Mouse (Mus musculus): ENCODE measurements around the gene Rcn3. TPM values are rescaled to one million over a fixed set of nuclear protein-coding genes. Genes with fewer than 3 reads are reported as not detected.
"Not testable (repeated sequence)": the region's sequence is repeated elsewhere in the genome, so short reads cannot be mapped to it uniquely, and the experiment has no call there.

Gene Rcn3
- polyA plus RNA-seq, 1 experiment from 2014 or later: 63.3 TPM

GRCm38 (mm10) chr7:45125649-45126048 is 33.6 kb upstream of the Rcn3 start:
- not testable (repeated sequence) for ATAC-seq; H3K27ac ChIP-seq (ENCODE audit: low read depth, low read length); H3K4me3 ChIP-seq (ENCODE audit: low read length); H3K9me3 ChIP-seq (ENCODE audit: control insufficient read depth, low read length); H3K4me2 ChIP-seq (ENCODE audit: low read length); H3K27me3 ChIP-seq (replicated peaks; ENCODE audit: control insufficient read depth, insufficient read depth, low read length); H3K9ac ChIP-seq (ENCODE audit: low read depth, low read length)
- Histone ChIP-seq H3K4me1 (ENCODE audit: control insufficient read depth, insufficient read depth, low read depth, low read length) (peaks cover 39% of the 10 kb centered on the region), H3K36me3 (ENCODE audit: control insufficient read depth, insufficient read depth, low read length) (peaks cover 41% of the 10 kb centered on the region)
- WGBS: 59% methylated on average over 5 of the region's 5 CpGs

GRCm38 (mm10) chr7:45125144-45125600 is 33.2 kb upstream of the Rcn3 start:
- 21% methylated on average over 7 of the region's 7 CpGs for WGBS
- ATAC-seq: no peak
- no peak overlapping the region for H3K9ac ChIP-seq (ENCODE audit: low read depth, low read length)

GRCm38 (mm10) chr7:45124224-45125143 is 32.5 kb upstream of the Rcn3 start, which contains the start of gene Rps11:
Gene Rps11 (minus strand): TSS chr7:45124439.
- peak within 1 kb of the TSS; percentile 91 for H3K9ac ChIP-seq (ENCODE audit: low read depth, low read length)
- H3K4me3 ChIP-seq (ENCODE audit: low read length): peak within 1 kb of the TSS; percentile 83
- peaks cover 48% of the 10 kb centered on the region for H3K36me3 ChIP-seq (ENCODE audit: control insufficient read depth, insufficient read depth, low read length)
- H3K4me2 ChIP-seq (ENCODE audit: low read length): peak within 1 kb of the TSS; percentile 76
- H3K27ac ChIP-seq (ENCODE audit: low read depth, low read length): peak within 1 kb of the TSS; percentile 83
- H3K4me1 ChIP-seq (ENCODE audit: control insufficient read depth, insufficient read depth, low read depth, low read length): peaks cover 33% of the 10 kb centered on the region
- under 1% methylated on average over 59 of the region's 59 CpGs for whole genome bisulfite sequencing
- ATAC-seq: peak; percentile 85
- no peaks in the 10 kb centered on the region for H3K27me3 ChIP-seq (replicated peaks; ENCODE audit: control insufficient read depth, insufficient read depth, low read length)
- H3K9me3 ChIP-seq (ENCODE audit: control insufficient read depth, low read length): no peaks in the 10 kb centered on the region

More at GRCm38 (mm10) chr7:45125144-45125600, 33.2 kb upstream of the Rcn3 start:
- H3K27me3 ChIP-seq (replicated peaks; ENCODE audit: control insufficient read depth, insufficient read depth, low read length): no peaks in the 10 kb centered on the region
- H3K9me3 ChIP-seq (ENCODE audit: control insufficient read depth, low read length): no peaks in the 10 kb centered on the region
- H3K27ac ChIP-seq (ENCODE audit: low read depth, low read length): peak overlapping the region; percentile 60; the same call in 1 of the 2 replicates
- no peak overlapping the region for H3K4me3 ChIP-seq (ENCODE audit: low read length)
- H3K4me2 ChIP-seq (ENCODE audit: low read length): peak overlapping the region; percentile 52
- H3K36me3 ChIP-seq (ENCODE audit: control insufficient read depth, insufficient read depth, low read length): peaks cover 43% of the 10 kb centered on the region
- peaks cover 39% of the 10 kb centered on the region for H3K4me1 ChIP-seq (ENCODE audit: control insufficient read depth, insufficient read depth, low read depth, low read length)

- peak overlapping the region; percentile 91 for H3K9ac ChIP-seq (ENCODE audit: low read depth, low read length)
- H3K27me3 ChIP-seq (replicated peaks; ENCODE audit: control insufficient read depth, insufficient read depth, low read length): no peaks in the 10 kb centered on the region
- H3K27ac ChIP-seq (ENCODE audit: low read depth, low read length): no peak overlapping the region
- 25% methylated on average over 12 of the region's 12 CpGs for WGBS
- peak overlapping the region; percentile 83 for H3K4me3 ChIP-seq (ENCODE audit: low read length)
- peaks cover 32% of the 10 kb centered on the region for H3K4me1 ChIP-seq (ENCODE audit: control insufficient read depth, insufficient read depth, low read depth, low read length)
- no peak for ATAC-seq
- H3K4me2 ChIP-seq (ENCODE audit: low read length): peak overlapping the region; percentile 76
- peaks cover 54% of the 10 kb centered on the region for H3K36me3 ChIP-seq (ENCODE audit: control insufficient read depth, insufficient read depth, low read length)
- H3K9me3 ChIP-seq (ENCODE audit: control insufficient read depth, low read length): no peaks in the 10 kb centered on the region
Observed at GRCm38 (mm10) chr7:45123186-45123570, 31.2 kb upstream of the Rcn3 start.

GRCm38 (mm10) chr7:45122561-45123185 is 30.7 kb upstream of the Rcn3 start:
- peak overlapping the region; percentile 91 for H3K9ac ChIP-seq (ENCODE audit: low read depth, low read length)
- 85% methylated on average over 15 of the region's 15 CpGs for WGBS
- H3K27me3 ChIP-seq (replicated peaks; ENCODE audit: control insufficient read depth, insufficient read depth, low read length): no peaks in the 10 kb centered on the region
- H3K36me3 ChIP-seq (ENCODE audit: control insufficient read depth, insufficient read depth, low read length): peaks cover 54% of the 10 kb centered on the region
- H3K4me1 ChIP-seq (ENCODE audit: control insufficient read depth, insufficient read depth, low read depth, low read length): peaks cover 30% of the 10 kb centered on the region
- H3K9me3 ChIP-seq (ENCODE audit: control insufficient read depth, low read length): no peaks in the 10 kb centered on the region
- peak overlapping the region; percentile 76 for H3K4me2 ChIP-seq (ENCODE audit: low read length)
- peak overlapping the region; percentile 83 for H3K4me3 ChIP-seq (ENCODE audit: low read length)
- ATAC-seq: no peak
- H3K27ac ChIP-seq (ENCODE audit: low read depth, low read length): no peak overlapping the region

DNA sequence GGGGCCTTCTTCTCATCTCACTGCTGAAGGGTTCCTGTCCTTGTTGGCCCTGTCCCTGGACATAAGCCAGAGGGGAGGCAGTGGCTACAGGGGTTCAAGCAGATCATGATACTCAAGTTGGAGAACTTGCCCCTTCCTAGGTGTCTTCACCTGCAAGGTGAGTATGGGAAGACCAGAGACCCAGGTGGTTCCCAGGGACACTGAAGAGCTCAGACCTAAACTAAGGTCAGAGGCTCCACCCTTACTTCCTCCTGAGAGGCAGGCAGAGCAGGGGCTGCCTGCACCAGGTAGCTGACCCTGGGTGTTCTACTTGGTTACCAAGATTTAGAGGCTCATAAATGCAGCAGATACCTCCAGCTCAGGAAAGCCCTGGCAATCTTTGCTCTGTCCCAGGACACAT is 29.9 kb upstream of the Rcn3 start:
- Histone ChIP-seq H3K27ac (ENCODE audit: low read depth, low read length) (no peak overlapping the region), H3K27me3 (replicated peaks; ENCODE audit: control insufficient read depth, insufficient read depth, low read length) (no peaks in the 10 kb centered on the region), H3K9ac (ENCODE audit: low read depth, low read length) (no peak overlapping the region), H3K4me3 (ENCODE audit: low read length) (no peak overlapping the region), H3K4me1 (ENCODE audit: control insufficient read depth, insufficient read depth, low read depth, low read length) (peaks cover 23% of the 10 kb centered on the region), H3K36me3 (ENCODE audit: control insufficient read depth, insufficient read depth, low read length) (peaks cover 54% of the 10 kb centered on the region), H3K4me2 (ENCODE audit: low read length) (no peak overlapping the region), H3K9me3 (ENCODE audit: control insufficient read depth, low read length) (no peaks in the 10 kb centered on the region)
- no peak for ATAC-seq

DNA sequence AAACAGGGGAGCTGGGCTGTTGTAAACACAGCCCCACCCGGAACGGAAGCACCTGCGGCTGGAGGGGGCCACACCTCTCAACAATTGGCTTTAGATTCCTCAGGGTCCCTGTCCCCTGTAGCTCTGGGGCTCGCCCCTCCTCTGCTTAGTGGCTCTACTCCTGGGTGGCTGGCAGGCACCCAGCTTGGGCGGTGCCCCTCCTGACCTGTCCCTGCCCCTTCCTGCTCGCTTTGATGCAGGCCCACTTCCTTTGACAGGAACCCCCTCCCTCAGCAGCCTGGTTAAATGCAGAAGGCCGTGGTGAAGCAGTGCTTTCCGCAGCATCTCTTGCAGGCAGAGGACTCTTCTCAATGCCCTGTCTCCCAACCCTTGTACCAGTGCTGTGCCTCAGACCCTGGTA is 29.4 kb upstream of the Rcn3 start:
- no peak overlapping the region for H3K27ac ChIP-seq (ENCODE audit: low read depth, low read length)
- peaks cover 18% of the 10 kb centered on the region for H3K4me1 ChIP-seq (ENCODE audit: control insufficient read depth, insufficient read depth, low read depth, low read length)
- H3K9me3 ChIP-seq (ENCODE audit: control insufficient read depth, low read length): no peaks in the 10 kb centered on the region
- WGBS: 65% methylated on average over 8 of the region's 8 CpGs
- no peaks in the 10 kb centered on the region for H3K27me3 ChIP-seq (replicated peaks; ENCODE audit: control insufficient read depth, insufficient read depth, low read length)
- no peak overlapping the region for H3K4me2 ChIP-seq (ENCODE audit: low read length)
- no peak overlapping the region for H3K9ac ChIP-seq (ENCODE audit: low read depth, low read length)
- peaks cover 50% of the 10 kb centered on the region for H3K36me3 ChIP-seq (ENCODE audit: control insufficient read depth, insufficient read depth, low read length)
- H3K4me3 ChIP-seq (ENCODE audit: low read length): no peak overlapping the region
- ATAC-seq: no peak

DNA sequence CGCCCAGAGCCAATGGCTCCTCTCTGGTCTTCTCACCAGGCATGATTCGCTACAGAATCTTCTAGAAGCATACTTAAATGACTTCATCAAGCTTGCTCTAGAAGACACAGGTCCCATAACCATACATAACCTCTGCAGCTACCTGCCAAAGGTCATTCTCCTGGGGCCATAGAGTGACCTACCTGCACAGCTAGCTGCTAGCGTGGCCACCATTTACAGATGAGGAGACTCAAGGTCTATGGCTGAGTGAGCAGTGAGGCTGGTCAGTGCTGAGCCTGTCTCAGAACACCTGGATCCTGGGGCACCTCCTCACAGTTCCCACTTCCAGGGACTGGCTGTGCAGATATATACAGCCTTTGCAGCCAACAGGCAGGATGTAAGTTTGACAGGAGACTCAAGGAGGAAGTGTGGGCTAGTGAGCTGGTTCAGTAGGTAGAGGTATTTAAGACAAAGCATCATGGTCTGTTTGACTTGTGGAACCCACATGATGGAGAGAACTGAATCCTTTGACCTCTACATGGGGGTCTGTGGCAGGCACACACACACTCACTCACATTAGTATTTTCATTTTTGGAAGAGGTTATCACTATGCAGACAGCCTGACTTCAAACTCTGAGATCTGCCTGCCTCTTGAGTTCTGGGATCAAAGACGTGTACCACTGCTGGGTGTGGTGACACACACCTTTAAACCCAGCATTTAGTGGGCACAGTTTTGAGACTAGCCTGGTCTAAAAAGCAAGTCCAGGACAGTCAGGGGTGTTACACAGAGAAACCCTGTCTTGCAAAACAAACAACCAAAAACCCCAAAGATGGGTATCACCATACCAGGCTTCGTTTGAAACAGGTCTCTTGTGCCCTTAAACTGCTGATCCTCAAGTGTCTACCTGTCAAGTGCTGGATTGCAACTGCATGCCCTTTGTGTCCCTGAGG is 28.0 kb upstream of the Rcn3 start:
- H3K27ac ChIP-seq (ENCODE audit: low read depth, low read length): peak overlapping the region; percentile 23; the same call in 1 of the 2 replicates
- ATAC-seq: no peak
- no peak overlapping the region for H3K4me3 ChIP-seq (ENCODE audit: low read length)
- 86% methylated on average over 5 of the region's 5 CpGs for WGBS
- no peaks in the 10 kb centered on the region for H3K27me3 ChIP-seq (replicated peaks; ENCODE audit: control insufficient read depth, insufficient read depth, low read length)
- H3K36me3 ChIP-seq (ENCODE audit: control insufficient read depth, insufficient read depth, low read length): peaks cover 37% of the 10 kb centered on the region
- peaks cover 14% of the 10 kb centered on the region for H3K4me1 ChIP-seq (ENCODE audit: control insufficient read depth, insufficient read depth, low read depth, low read length)
- no peak overlapping the region for H3K9ac ChIP-seq (ENCODE audit: low read depth, low read length)
- H3K4me2 ChIP-seq (ENCODE audit: low read length): no peak overlapping the region
- H3K9me3 ChIP-seq (ENCODE audit: control insufficient read depth, low read length): no peaks in the 10 kb centered on the region
